Mouse (Mus musculus) retina, postnatal 1 day (tissue): ENCODE data around the gene Sap30.
"Not testable (repeated sequence)": the region's sequence is repeated elsewhere in the genome, so short reads cannot be mapped to it uniquely, and the experiment has no call there.

Source experiments
- DNase-seq: peaks from one replicate; pipeline ENCODE4 v3.0.0-alpha.2; 2012

The Sap30 gene

DNA sequence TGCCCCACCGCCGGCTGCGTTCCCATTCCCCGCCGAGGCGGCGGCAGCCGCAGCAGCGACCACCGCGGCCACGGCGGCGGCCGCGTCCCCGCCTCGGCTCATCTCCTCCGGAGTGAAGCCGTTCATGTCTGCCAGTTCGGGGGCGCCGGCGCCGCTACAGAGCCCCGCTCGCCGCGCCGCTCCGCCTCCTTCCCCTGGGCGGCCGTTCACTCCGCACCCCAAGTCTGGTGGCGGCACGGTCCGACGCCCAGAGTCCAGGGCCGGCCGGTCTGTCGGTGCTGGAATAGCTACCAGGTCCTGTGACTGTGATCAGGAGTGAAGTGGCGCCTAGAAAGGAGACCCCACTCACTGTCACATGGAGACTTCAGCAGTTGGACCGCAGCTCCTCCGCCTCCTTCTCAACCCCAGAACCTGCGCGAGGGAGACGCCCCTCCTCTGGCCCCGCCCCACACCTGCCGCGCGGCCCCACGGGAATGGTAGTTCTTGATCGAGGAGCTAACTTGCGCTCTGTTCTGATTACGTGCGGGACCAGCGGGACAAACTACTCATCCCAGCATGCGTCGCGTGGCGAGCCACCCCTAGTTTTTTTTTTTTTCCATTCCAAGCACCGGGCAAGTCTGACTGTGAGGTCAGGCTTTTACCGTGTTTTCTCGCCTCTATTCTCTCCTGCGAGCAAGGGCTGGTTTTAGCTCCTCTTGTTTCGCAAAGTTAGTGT is at the start of gene Sap30:
Gene Sap30 (minus strand): TSS at position 420 of the 715 bp plus-strand sequence.
- peak; percentile 99 for DNase-seq

GRCm38 (mm10) chr8:57536167-57536566 is 48.5 kb upstream of the Sap30 start:
- DNase-seq, result no peak

DNA sequence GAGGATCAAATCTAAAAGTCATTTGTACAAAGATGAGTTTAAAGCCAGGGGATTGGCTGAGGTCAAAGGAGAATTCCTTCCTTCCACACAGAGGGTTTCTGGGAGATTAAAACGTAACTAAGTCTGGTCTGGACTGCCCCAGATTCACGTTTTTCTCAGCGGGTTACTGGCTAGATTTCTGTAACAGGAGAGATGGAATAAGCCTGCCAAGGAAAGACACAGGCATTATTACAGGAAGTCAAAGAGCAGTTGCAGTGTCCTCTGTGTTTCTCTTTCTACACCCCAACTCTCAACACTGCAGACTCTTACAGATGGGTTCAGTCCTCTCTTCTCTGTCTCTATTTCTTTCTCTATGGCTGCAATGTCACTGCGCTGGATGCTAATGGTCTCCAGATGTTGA is 46.8 kb upstream of the Sap30 start:
- DNase-seq, result no peak

DNA sequence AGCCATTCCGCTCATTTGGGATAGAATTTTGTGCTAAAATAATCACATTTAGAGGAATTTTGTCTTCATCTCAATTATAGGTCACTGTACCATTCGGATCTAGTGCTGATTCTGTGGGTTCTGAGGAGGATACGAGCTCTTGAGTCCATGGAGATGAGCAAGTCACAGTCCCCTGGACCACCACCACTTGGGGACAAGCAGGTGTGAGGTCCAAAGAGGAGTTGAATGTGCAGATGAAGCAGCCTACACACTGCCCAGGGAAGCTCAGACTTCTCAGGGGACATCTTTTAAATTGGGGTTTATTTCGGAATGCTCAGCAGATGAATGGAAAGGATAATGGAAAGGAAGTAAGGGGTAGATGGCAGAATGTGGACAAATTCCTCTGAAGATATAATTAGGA is 45.4 kb upstream of the Sap30 start:
- no peak for DNase-seq

DNA sequence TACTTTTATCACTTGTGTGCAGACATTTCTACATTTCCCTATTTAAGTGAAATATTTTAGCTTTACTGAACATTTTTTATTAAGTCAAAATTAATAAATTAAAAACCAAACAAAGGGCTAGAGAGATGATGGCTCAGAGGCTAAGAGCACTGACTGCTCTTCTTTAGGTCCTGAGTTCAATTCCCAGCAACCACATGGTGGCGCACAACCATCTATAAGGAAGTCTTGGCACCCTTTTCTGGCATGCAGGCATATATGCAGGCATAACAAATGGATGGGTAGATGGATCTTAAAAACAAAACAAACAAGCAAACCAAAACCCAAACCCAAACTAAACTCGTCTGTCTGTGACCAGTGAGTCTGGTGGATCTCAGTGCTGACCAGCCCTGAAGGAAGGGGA is 44.6 kb upstream of the Sap30 start:
- no peak for DNase-seq

DNA sequence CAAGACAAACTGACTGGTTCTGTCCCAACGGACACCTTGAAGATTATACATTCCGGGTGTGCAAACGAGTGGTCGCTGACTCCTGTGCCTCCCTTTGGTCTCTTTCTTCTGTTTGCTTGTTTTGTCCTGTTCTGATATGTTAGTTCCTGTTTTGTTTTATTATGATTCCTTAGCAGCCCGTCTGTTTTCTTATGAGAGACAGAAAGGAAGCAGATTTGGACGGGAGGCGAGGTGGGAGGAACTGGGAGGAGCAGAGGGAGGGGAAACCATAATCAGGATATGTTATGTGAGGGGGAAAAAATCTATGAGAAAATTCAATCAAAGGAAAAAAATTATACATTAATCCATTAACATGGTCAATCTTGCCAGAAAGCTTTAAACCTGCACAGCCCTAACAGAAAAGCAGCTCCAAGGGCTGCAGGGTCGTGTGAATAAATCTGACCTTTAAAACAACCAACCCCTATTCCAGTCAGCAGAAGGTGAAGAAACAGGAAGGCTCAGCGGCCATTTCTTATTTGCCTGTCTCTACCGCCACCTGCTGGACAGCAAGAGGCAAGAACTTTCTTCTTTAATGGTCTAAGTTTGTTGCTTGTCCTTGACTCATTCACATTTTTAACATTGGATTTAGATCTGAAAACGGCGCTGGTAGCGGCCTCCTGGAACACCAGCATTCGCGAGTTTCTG is 43.1 kb upstream of the Sap30 start:
- peak; percentile 88 for DNase-seq

DNA sequence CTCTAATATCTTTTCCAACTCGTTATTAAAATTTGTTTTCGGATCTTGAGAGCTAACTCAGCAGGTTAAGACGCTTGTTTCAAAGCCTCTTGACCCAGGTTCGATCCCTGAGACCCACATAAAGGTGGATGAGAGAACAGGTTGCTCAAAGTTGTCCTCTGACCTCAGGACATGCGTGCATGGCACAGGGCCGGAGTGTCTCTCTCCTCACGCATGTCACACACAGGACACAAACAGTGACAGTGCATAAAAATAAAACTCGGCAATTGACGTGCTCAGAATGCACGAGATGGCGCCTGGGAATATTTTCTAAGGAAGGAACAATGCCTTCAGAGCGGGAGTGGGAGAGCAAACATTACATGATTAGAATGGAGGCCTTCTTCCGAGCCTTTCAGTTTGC is 42.6 kb upstream of the Sap30 start:
- DNase-seq, result no peak

DNA sequence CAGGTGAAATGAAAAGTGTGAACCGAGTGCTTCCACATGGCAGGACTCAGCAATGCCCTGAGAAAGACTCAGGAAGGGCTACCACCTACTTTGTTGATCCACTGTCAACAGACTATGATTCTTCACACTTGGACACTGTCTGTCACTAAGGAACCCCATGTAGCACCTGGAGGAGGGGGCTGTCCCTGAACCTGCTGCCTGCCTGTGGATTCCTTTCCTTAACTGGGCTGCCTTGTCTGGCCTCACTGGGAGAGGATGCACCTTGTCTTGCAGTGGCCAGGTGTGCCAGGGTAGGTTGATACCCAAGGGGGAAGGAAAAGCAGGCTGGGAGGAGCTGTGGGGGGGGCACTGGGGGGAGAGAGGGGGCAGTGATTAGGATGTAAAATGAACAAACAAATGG is 40.4 kb upstream of the Sap30 start:
- no peak for DNase-seq

GRCm38 (mm10) chr8:57520186-57520786 is 32.6 kb upstream of the Sap30 start:
- no peak for DNase-seq

GRCm38 (mm10) chr8:57517723-57518122 is 30.1 kb upstream of the Sap30 start:
- DNase-seq, result no peak

DNA sequence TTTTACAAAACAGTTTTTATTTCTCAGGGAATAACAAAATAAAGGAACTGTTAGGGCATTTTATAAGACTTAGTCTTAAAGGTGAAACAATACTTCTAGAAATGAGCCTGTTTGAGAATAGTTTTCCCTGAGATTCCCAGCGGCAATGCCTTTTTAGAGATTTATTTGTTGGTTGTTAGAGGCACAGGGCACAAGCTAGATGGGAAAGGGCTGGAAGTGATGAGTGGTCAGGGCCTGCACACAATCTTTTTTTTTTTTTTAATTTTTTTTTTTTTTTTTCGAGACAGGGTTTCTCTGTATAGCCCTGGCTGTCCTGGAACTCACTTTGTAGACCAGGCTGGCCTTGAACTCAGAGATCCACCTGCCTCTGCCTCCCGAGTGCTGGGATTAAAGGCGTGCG is 29.0 kb upstream of the Sap30 start:
- DNase-seq, result not testable (repeated sequence)

DNA sequence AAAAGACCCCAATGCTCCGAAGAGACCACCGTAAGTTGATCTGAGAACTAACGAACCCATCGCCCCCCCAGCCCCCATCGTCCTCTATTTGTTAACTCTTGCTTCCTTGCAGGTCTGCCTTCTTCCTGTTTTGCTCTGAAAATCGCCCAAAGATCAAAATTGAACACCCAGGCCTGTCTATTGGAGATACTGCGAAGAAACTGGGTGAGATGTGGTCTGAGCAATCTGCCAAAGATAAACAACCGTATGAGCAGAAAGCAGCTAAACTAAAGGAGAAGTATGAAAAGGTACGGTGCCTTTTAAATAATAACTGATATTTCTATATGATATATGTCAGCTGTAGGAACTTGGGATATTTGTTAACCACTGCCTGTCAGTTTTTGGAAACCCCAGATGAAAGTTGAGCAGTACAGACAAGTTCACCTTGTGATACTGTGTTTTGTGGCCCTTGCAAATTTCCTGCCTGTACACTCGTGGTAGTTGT is 25.6 kb upstream of the Sap30 start:
- not testable (repeated sequence) for DNase-seq

DNA sequence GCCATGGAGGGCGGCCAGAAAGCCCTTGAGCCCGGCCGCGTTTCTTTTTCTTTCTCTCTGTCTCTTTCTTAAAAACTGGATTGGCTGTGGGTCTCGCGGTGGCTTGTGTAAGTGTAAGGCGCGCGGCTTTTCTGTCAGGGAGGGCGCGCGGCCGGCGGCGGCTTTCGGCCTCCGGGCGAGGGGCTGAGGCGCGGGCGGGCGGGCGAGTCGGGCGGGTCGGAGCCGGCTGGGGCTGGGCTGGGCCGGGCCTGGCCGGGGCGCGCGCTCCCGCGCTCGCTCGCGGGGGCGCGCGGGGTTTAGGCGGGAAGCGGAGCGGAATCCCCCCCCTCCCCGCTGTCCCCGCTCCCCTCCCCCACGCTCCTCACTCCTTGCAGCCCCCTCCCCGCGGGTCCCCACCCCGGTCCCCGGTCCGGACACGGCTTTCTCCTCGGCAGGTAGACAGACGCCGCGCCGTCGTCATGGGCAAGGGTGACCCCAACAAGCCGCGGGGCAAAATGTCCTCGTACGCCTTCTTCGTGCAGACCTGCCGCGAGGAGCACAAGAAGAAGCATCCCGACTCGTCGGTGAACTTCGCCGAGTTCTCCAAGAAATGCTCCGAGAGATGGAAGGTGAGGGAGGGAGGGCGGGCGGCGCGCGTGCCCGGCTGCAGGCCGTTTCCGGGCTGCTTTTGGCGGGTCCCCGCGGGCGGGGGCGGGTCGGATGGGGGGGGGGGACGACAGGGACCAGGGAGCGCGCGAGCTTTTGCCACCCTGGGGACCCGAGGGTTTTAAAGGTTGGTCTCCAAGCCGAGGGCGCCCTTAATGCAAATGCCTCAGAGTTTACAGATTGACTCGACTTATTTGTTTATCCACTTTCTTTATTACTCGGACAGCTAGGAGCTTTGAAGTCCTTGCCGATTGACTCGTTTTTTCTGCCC is 24.7 kb upstream of the Sap30 start:
- DNase-seq, result no peak

GRCm38 (mm10) chr8:57511316-57512118 is 23.9 kb upstream of the Sap30 start, which contains the start of gene Hmgb2:
TSS of gene Hmgb2 (plus strand) at chr8:57511907.
- peak; percentile 100 for DNase-seq

DNA sequence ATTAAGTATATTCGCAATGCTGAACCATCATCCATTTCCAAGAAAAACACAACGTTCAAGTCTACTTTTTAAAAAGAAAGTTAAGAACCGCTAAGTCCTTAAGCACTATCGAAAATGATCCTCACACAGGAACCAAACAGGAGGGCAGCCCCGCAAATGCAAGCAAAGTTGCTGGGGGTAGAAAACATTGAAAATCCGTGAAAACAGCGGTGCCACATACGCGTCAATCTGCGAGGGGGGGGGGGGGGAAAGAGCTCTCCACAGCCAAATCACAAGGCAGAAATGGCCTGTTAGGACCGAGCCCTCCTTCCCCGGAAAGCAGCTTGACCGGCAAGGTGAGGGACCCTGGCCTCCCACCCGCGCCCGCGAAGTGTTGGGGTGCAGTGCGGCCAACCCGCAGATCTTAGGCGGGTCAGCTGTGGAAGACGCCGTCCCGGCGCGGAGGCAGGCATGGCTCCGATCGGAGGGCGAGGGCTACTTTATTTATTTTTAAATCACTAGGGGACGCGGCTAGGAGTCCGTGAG is 23.2 kb upstream of the Sap30 start:
- DNase-seq, result no peak

DNA sequence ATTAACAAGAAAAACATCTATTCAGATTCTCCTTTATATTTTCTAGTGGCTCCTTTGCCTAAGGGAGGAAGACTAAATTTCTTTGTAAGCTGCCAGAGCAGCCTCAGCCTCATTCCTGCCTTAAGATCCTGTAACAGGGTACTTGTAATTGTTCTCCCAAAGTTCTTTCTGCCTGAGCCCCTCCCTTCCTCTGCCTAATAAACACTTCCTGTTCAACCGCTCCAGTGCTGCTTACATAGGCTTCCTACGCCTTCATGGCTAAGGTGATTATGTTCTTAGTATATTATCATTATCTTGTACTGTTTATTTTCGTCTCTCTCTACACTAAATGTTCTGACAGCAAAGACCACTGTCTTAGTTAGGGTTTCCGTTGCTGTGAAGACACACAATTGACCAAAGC is 21.0 kb upstream of the Sap30 start:
- no peak for DNase-seq

DNA sequence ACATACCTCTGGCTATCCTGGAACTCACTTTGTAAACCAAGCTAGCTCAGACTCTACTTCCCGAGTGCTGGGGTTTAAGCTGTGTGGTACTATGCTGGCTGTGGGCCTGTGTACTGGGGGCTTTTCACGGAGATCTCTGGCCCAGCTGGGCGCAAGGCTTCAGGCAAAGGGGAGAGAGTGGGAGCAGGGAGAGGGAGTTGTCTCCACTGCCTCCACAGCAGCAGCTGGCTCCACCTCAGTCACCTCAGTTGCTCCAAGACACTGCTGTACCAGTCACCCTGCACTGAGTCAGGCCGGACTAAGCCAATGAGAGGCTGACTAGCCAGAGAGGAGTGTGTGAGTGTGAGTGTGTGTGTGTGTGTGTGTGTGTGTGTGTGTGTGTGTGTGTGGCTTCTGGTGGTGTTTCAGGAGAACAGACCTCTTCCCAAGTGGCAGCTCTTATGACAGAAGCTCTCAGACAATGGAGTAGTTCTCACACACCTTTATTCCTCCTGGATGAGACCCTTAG is 19.9 kb upstream of the Sap30 start:
- DNase-seq, result no peak

GRCm38 (mm10) chr8:57505500-57505899 is 17.8 kb upstream of the Sap30 start:
- DNase-seq, result not testable (repeated sequence)

DNA sequence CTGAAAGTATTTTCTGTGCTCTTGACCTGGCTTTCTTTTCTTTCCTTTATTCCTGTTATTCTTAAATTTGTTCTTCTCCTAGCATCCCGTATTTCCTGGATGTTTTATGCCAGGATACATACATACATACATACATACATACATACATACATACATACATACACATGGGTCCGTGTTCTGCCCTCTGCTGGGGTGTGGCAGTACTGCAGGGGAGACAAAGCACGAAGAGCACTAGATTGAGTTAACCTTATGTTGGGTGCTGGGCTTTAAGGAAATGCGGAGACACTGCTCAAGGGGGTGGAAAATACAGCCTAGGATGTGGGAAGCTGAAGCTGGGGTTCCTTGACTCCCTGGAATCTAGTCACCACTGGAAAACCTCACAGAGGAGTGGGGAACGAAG is 16.0 kb upstream of the Sap30 start:
- DNase-seq, result peak; percentile 80

GRCm38 (mm10) chr8:57498847-57499511 is 11.3 kb upstream of the Sap30 start:
- no peak for DNase-seq

DNA sequence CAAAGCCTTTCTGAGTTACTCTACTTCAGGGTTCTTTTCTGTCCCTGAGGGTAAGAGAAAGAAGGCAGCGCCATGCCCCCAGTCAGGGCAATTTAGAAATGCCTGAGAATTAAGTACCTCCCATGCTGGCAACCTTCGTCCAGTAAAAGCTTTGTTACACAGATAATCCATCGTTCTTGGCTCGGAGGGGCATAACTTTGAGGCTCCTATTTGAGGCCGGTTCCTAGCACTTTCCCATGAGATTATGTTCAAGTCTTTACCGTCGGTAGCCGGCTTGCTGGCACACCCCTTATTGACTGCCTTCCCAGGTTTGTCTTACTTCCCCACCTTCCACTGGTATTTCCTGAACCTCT is 10.8 kb upstream of the Sap30 start:
- no peak for DNase-seq
